Mouse (Mus musculus) liver, embryonic 14.5 days (tissue): ENCODE results near the gene Lrrc4.

ENCODE experiments used
- CTCF ChIP-seq: IDR thresholded peaks from 2 replicates; pipeline ENCODE4 v1.5.1; 2016; ENCODE audit warnings: antibody characterized with exemption, low read depth, control low read depth
- EP300 ChIP-seq: IDR thresholded peaks from 2 replicates; pipeline ENCODE4 v1.6.1; 2016; ENCODE audit warnings: antibody characterized with exemption, low read depth

GRCm38 (mm10) chr6:28669251-28669650 lies 162.3 kb downstream of the Lrrc4 start:
- TF ChIP-seq CTCF (no peak), EP300 (no peak)
